ENCODE assay signal across 18 mouse cellular contexts in the genomic region with DNA sequence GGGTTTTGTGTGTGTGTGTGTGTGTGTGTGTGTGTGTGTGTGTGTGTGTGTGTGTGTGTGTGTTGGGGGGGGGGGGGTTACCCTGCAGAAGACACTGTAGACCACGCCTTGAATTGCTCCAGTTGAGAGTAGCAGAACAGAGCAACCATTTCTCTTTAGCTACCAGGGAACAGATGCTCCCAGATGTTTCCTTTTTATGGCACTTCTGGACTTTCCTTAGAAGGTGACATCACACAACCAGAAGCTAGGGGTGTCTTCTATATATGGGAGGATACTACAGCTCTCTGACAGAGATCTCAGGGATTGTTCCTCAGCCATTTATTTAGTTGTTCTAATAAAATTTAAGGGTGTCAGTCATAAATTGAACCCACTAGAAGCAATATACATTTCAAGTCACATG.
"Had no signal": no experiment of that assay in that cellular context is flagged by ENCODE, and none has a peak within 500 bp of the region (broad histone marks: within the 10 kb centered on the region; RNA-seq: fewer than 3 reads in every experiment).

No protein-coding gene starts in this region.

- DNase-seq: liver; liver, embryonic 13.5 days; liver, postnatal 0 days; retina, postnatal 1 day; right cerebral cortex, postnatal 25 days; right cerebral cortex, postnatal 4 days; spleen, adult 18-20 months; thymus, adult 18-20 months; thymus, postnatal 14 days; thymus, postnatal 36 days had no signal

- H3K4me3 ChIP-seq: liver, embryonic 13.5 days; liver, embryonic 15.5 days; midbrain, embryonic 10.5 days; midbrain, embryonic 12.5 days; myocyte; neural tube, embryonic 13.5 days; neural tube, embryonic 15.5 days had no signal

- H3K9ac ChIP-seq: liver, embryonic 13.5 days; liver, embryonic 15.5 days; liver, postnatal 0 days; midbrain, embryonic 12.5 days; neural tube, embryonic 13.5 days; neural tube, embryonic 15.5 days had no signal

- H3K4me1 ChIP-seq: liver, embryonic 13.5 days; liver, embryonic 15.5 days; midbrain, embryonic 10.5 days; midbrain, embryonic 12.5 days; neural tube, embryonic 13.5 days had no signal

- ATAC-seq: liver, postnatal 0 days; midbrain, embryonic 16.5 days had no signal

- H3K4me2 ChIP-seq: liver, embryonic 11.5 days; liver, embryonic 13.5 days; liver, embryonic 15.5 days; midbrain, embryonic 12.5 days; neural tube, embryonic 13.5 days; neural tube, embryonic 15.5 days had no signal

- H3K36me3 ChIP-seq: liver, embryonic 13.5 days; liver, embryonic 15.5 days; midbrain, embryonic 10.5 days; midbrain, embryonic 12.5 days; neural tube, embryonic 13.5 days; neural tube, embryonic 15.5 days had no signal

- H3K9me3 ChIP-seq: liver, embryonic 13.5 days; liver, embryonic 15.5 days; midbrain, embryonic 10.5 days; midbrain, embryonic 12.5 days; neural tube, embryonic 13.5 days; neural tube, embryonic 15.5 days had no signal

- H3K27ac ChIP-seq: liver, embryonic 13.5 days; liver, embryonic 15.5 days; midbrain, embryonic 10.5 days; midbrain, embryonic 12.5 days; neural tube, embryonic 13.5 days had no signal

- H3K27me3 ChIP-seq: liver, embryonic 13.5 days; liver, embryonic 15.5 days; midbrain, embryonic 12.5 days; neural tube, embryonic 13.5 days; neural tube, embryonic 15.5 days had no signal
